Mouse (Mus musculus): Measurements from ENCODE around the gene Gm3512. TPM values are rescaled to one million over a fixed set of nuclear protein-coding genes. Genes with fewer than 3 reads are reported as not detected.
A peak's percentile ranks its signal among the peaks of the same experiment; 100 is the strongest.
"Not testable (repeated sequence)": the region's sequence is repeated elsewhere in the genome, so short reads cannot be mapped to it uniquely, and the experiment has no call there.

Gene Gm3512
- 2.0 and 2.1 TPM in 2 replicates for polyA plus RNA-seq (2015; fragmentation: Nextera tagmentation; extraction: Ambion mirVana)

DNA sequence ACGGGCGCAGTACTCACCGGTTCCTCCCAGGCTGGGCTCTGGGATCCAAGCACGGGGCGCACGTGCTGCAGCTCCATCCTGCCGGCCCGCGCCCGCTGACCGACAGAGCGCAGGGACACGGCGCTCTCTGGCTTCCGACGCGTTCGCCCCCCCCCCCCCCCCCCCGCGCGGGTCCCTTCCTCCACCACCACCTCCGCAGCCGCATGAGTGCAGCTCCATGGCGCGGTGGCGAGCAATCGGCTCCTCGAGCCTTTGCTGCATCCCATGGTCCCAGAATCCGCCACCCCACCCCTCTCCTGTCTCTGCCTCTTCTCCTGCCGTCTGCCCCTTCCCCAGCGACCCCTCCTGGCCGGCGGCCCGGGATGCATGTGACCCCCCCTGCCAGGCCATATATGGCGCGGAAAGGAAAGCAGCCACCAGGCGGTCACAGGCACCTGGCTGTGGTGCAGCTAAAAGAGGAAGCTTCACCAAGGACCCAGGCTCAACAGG, at the start of gene Gm3512:
Gm3512 (minus strand) TSS at position 51 of the 489 bp plus-strand sequence.
- H3K4me2 ChIP-seq (ENCODE audit: low read depth, low read length); H3K4me3 ChIP-seq (ENCODE audit: low read length); H3K9ac ChIP-seq (ENCODE audit: low read depth, low read length); H3K27ac ChIP-seq (ENCODE audit: low read length); H3K9me3 ChIP-seq (ENCODE audit: control insufficient read depth, low read length); H3K27me3 ChIP-seq (replicated peaks; ENCODE audit: control insufficient read depth, insufficient read depth, low read length); H3K4me1 ChIP-seq (ENCODE audit: control insufficient read depth, insufficient read depth, low read length); ATAC-seq; H3K36me3 ChIP-seq (ENCODE audit: control insufficient read depth, insufficient read depth, low read length): not testable (repeated sequence)
- no CpG with 5 or more reads among the region's 37 CpGs for WGBS

DNA sequence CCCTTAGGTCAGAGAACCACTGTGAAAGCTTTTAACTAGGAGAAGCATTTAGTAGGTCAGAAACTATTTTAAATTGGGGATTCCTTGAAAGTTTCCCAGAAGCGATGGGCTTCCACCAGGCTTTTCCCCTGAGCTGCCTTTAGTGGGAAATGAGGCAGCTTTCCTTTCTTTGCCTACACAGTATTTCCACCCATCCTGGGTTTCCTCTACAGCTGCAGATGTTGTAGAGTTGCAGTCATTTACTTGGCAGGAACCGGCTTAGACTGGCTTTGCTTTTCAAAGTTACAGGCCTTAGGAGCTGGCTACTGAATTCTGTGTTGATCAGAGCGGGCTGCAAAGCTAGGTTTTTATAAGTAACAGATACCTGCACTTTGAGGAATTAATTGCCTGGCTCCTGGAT, 25.7 kb upstream of the Gm3512 start:
- WGBS: 90% methylated on average over 2 of the region's 3 CpGs
- H3K27me3 ChIP-seq (replicated peaks; ENCODE audit: control insufficient read depth, insufficient read depth, low read length): not testable (repeated sequence)

DNA sequence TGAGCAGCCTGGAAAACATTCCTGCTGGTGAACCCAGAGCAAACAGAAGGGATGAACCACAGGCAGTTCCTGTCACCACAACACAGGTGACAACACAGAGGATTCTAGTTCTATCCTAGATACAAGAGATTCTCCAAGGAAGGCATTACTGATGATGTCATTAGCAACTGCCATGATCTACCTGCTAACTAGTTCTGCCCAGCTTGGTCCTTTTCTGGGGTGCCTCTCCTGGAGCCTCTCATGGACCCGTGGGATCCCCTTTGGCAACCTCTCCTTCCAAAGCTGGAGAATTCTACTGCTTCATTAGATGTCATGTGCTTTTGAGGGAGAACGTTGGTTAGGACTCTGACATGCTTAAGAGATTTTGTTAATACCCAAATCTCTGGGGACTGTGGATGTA, 20.1 kb upstream of the Gm3512 start, which contains the start of gene Gm16434:
Gm16434 (minus strand) TSS at position 101 of the 400 bp plus-strand sequence.
- H3K4me1 ChIP-seq (ENCODE audit: control insufficient read depth, insufficient read depth, low read length); H3K9ac ChIP-seq (ENCODE audit: low read depth, low read length); H3K36me3 ChIP-seq (ENCODE audit: control insufficient read depth, insufficient read depth, low read length); H3K27me3 ChIP-seq (replicated peaks; ENCODE audit: control insufficient read depth, insufficient read depth, low read length); H3K9me3 ChIP-seq (ENCODE audit: control insufficient read depth, low read length); H3K4me2 ChIP-seq (ENCODE audit: low read depth, low read length); H3K27ac ChIP-seq (ENCODE audit: low read length); ATAC-seq; H3K4me3 ChIP-seq (ENCODE audit: low read length): not testable (repeated sequence)
- WGBS: no CpG with 5 or more reads among the region's 2 CpGs

More for the DNA sequence above, 25.7 kb upstream of the Gm3512 start:
- H3K4me3 ChIP-seq (ENCODE audit: low read length); H3K4me2 ChIP-seq (ENCODE audit: low read depth, low read length); H3K36me3 ChIP-seq (ENCODE audit: control insufficient read depth, insufficient read depth, low read length); H3K4me1 ChIP-seq (ENCODE audit: control insufficient read depth, insufficient read depth, low read length); H3K9ac ChIP-seq (ENCODE audit: low read depth, low read length); H3K27ac ChIP-seq (ENCODE audit: low read length); ATAC-seq; H3K9me3 ChIP-seq (ENCODE audit: control insufficient read depth, low read length): not testable (repeated sequence)

DNA sequence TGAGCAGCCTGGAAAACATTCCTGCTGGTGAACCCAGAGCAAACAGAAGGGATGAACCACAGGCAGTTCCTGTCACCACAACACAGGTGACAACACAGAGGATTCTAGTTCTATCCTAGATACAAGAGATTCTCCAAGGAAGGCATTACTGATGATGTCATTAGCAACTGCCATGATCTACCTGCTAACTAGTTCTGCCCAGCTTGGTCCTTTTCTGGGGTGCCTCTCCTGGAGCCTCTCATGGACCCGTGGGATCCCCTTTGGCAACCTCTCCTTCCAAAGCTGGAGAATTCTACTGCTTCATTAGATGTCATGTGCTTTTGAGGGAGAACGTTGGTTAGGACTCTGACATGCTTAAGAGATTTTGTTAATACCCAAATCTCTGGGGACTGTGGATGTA, 49.0 kb downstream of the Gm3512 start, which contains the start of gene Gm6676:
Gm6676 (minus strand) TSS at position 101 of the 400 bp plus-strand sequence.
- not testable (repeated sequence) for ATAC-seq; H3K27ac ChIP-seq (ENCODE audit: low read length); H3K4me2 ChIP-seq (ENCODE audit: low read depth, low read length); H3K9ac ChIP-seq (ENCODE audit: low read depth, low read length); H3K9me3 ChIP-seq (ENCODE audit: control insufficient read depth, low read length); H3K4me1 ChIP-seq (ENCODE audit: control insufficient read depth, insufficient read depth, low read length); H3K27me3 ChIP-seq (replicated peaks; ENCODE audit: control insufficient read depth, insufficient read depth, low read length); H3K4me3 ChIP-seq (ENCODE audit: low read length); H3K36me3 ChIP-seq (ENCODE audit: control insufficient read depth, insufficient read depth, low read length)
- no CpG with 5 or more reads among the region's 2 CpGs for WGBS

DNA sequence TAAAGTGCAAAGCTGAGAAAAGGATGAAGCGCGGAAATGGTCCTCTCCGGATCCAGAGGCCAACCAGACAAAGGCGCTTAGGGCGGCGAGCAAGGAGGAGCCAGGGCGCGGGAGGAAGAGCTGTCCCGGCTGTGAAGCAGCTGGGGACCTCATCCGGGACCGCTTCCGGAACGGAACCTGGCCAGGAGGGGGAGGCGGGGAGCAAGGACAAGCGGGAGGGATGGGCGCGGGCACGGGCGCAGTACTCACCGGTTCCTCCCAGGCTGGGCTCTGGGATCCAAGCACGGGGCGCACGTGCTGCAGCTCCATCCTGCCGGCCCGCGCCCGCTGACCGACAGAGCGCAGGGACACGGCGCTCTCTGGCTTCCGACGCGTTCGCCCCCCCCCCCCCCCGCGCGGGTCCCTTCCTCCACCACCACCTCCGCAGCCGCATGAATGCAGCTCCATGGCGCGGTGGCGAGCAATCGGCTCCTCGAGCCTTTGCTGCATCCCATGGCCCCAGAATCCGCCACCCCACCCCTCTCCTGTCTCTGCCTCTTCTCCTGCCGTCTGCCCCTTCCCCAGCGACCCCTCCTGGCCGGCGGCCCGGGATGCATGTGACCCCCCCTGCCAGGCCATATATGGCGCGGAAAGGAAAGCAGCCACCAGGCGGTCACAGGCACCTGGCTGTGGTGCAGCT, 69.1 kb downstream of the Gm3512 start:
- Histone ChIP-seq H3K9ac (ENCODE audit: low read depth, low read length) (peak overlapping the region; percentile 62), H3K4me2 (ENCODE audit: low read depth, low read length) (peak overlapping the region; percentile 62), H3K4me3 (ENCODE audit: low read length) (peak overlapping the region; percentile 49)
- not testable (repeated sequence) for H3K4me1 ChIP-seq (ENCODE audit: control insufficient read depth, insufficient read depth, low read length); H3K9me3 ChIP-seq (ENCODE audit: control insufficient read depth, low read length); H3K27ac ChIP-seq (ENCODE audit: low read length); H3K36me3 ChIP-seq (ENCODE audit: control insufficient read depth, insufficient read depth, low read length); H3K27me3 ChIP-seq (replicated peaks; ENCODE audit: control insufficient read depth, insufficient read depth, low read length)
- ATAC-seq: 0 out of 2 replicates have a peak, but pooled peaks have one; percentile 28
- 1% methylated on average over 9 of the region's 54 CpGs for WGBS

Other genes with a start within 250 kb of the Gm3512 start
- gene Gm6356, start 200.7 kb downstream of the Gm3512 start, polyA plus RNA-seq (2015; fragmentation: Nextera tagmentation; extraction: Ambion mirVana): not detected in 2 replicates
- gene Gm10406, start 147.1 kb downstream of the Gm3512 start, polyA plus RNA-seq (2015; fragmentation: Nextera tagmentation; extraction: Ambion mirVana): 0.13 and 0.27 TPM in 2 replicates
- not detected in 2 replicates for gene Gm3685, start 129.6 kb downstream of the Gm3512 start, polyA plus RNA-seq (2015; fragmentation: Nextera tagmentation; extraction: Ambion mirVana)
- 0.49 and 0.70 TPM in 2 replicates for gene Gm3696, start 73.9 kb downstream of the Gm3512 start, polyA plus RNA-seq (2015; fragmentation: Nextera tagmentation; extraction: Ambion mirVana)
- not detected in 2 replicates for gene Gm6676, start 49.1 kb downstream of the Gm3512 start, polyA plus RNA-seq (2015; fragmentation: Nextera tagmentation; extraction: Ambion mirVana)
- not detected in 2 replicates for gene Gm16434, start 20.0 kb upstream of the Gm3512 start, polyA plus RNA-seq (2015; fragmentation: Nextera tagmentation; extraction: Ambion mirVana)
- not detected in 2 replicates for gene Gm3727, start 90.2 kb upstream of the Gm3512 start, polyA plus RNA-seq (2015; fragmentation: Nextera tagmentation; extraction: Ambion mirVana)
- gene Gm3739, start 140.5 kb upstream of the Gm3512 start, polyA plus RNA-seq (2015; fragmentation: Nextera tagmentation; extraction: Ambion mirVana): 0.35 and 0.56 TPM in 2 replicates
- not detected in 2 replicates for gene Gm5797, start 157.9 kb upstream of the Gm3512 start, polyA plus RNA-seq (2015; fragmentation: Nextera tagmentation; extraction: Ambion mirVana)
- gene Gm8374, start 190.6 kb upstream of the Gm3512 start, polyA plus RNA-seq (2015; fragmentation: Nextera tagmentation; extraction: Ambion mirVana): not detected in 2 replicates

All from intestine, embryonic 16.5 days (tissue).